Mouse (Mus musculus): Measurements from ENCODE around the gene Pycr1.

DNA sequence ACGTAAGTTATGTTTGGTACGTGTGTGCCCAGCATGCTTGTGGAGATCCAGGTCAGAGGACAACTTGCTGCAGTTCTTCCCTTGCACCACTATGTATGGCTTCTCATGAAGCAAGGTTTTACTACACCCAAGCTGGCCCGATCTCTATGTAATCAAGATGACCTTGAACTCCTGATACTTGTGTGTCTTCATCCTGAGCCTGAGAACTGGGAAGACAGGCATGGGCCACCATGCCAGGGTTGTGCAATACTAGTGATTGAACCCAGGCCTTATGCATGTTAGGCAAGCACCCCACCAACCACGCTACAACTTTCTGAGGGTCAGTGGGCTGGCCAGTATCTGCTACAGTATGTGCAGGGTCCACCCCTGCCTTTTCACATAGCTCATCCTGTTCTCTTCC, 33.4 kb upstream of the Pycr1 start:
- TF ChIP-seq CTCF (IDR thresholded peaks at IDR 0.05; ENCODE audit: borderline replicate concordance, insufficient read depth, low read depth, low read length) (no peak), POLR2A (IDR thresholded peaks at IDR 0.05; ENCODE audit: borderline replicate concordance, insufficient read depth, low read length) (no peak)

All from cerebellum, adult 2 months (tissue).